Mouse (Mus musculus) embryonic facial prominence, embryonic 11.5 days (tissue): ENCODE data around the gene Gpat3. TPM values are rescaled to one million over a fixed set of nuclear protein-coding genes. Genes with fewer than 3 reads are reported as not detected.

Experiments used
- ATAC-seq: fragments of 200-750 bp; cut with Nextera tagmentation; replicated peaks from 2 replicates; pipeline ENCODE4 v1.8.0; 2017; ENCODE audit warnings: low read depth; ENCODE audit not compliant: insufficient number of reproducible peaks, low FRiP score, low TSS enrichment
- DNase-seq: peaks from one replicate; pipeline ENCODE4 v3.0.0-alpha.2; 2015; ENCODE audit warnings: low spot score
- H3K27ac ChIP-seq: fragments of 300-500 bp; sonication (generic); replicated peaks from 2 replicates; pipeline ENCODE4 v1.5.1; 2014; ENCODE audit warnings: mild to moderate bottlenecking, low read depth, low read length, control low read depth
- H3K27me3 ChIP-seq: fragments of 300-500 bp; sonication (generic); 2 replicates; pipeline ENCODE4 v1.6.1; 2014; ENCODE audit warnings: mild to moderate bottlenecking, low read length, moderate library complexity, mixed read lengths; ENCODE audit not compliant: control insufficient read depth, insufficient read depth
- H3K36me3 ChIP-seq: fragments of 300-500 bp; sonication (generic); replicated peaks from 2 replicates; pipeline ENCODE4 v1.6.1; 2014; ENCODE audit warnings: low read depth, mild to moderate bottlenecking, low read length, moderate library complexity, mixed read lengths; ENCODE audit not compliant: control insufficient read depth, insufficient read depth
- H3K4me1 ChIP-seq: fragments of 300-500 bp; sonication (generic); 2 replicates; pipeline ENCODE4 v1.6.1; 2014; ENCODE audit warnings: low read length, mixed read lengths; ENCODE audit not compliant: control insufficient read depth, insufficient read depth
- H3K4me2 ChIP-seq: fragments of 300-500 bp; sonication (generic); 2 replicates; pipeline ENCODE4 v1.6.1; 2014; ENCODE audit warnings: low read depth, mild to moderate bottlenecking, control low read depth, low read length, moderate library complexity
- H3K4me3 ChIP-seq: fragments of 300-500 bp; sonication (generic); 2 replicates; pipeline ENCODE4 v1.5.1; 2014; ENCODE audit warnings: low read depth, low read length, control low read depth
- H3K9ac ChIP-seq: fragments of 300-500 bp; sonication (generic); replicated peaks from 2 replicates; pipeline ENCODE4 v1.6.1; 2014; ENCODE audit warnings: mild to moderate bottlenecking, control low read depth, low read length
- H3K9me3 ChIP-seq: fragments of 300-500 bp; sonication (generic); replicated peaks from 2 replicates; pipeline ENCODE4 v1.6.1; 2016; ENCODE audit warnings: mild to moderate bottlenecking, low read length, inconsistent platforms, mixed read lengths; ENCODE audit not compliant: control insufficient read depth
- WGBS: fragments of 180-500 bp; shearing (Covaris S2); extraction: QIAGEN DNeasy Blood & Tissue Kit; methylation state at CpG from one replicate; pipeline ENCODE4 v1.1.7; 2014; 5-methylcytosine and 5-hydroxymethylcytosine counted together
- polyA plus RNA-seq: library from polyadenylated mRNA; unstranded; fragments of >200 nt; fragmentation: Nextera tagmentation; extraction: Ambion mirVana; gene quantifications from 2 replicates; pipeline ENCODE4 v1.2.1, GENCODE M21; 2014

Gene Gpat3
- polyA plus RNA-seq, 1 experiment from 2014 or later = 0.46 TPM

- Histone ChIP-seq H3K9me3 (no peaks in the 10 kb centered on the region), H3K4me2 (no peak overlapping the region), H3K27me3 (no peaks in the 10 kb centered on the region), H3K4me3 (no peak overlapping the region), H3K27ac (no peak overlapping the region), H3K36me3 (no peaks in the 10 kb centered on the region), H3K9ac (no peak overlapping the region), H3K4me1 (no peaks in the 10 kb centered on the region)
- WGBS = 64% methylated on average over 2 of the region's 2 CpGs
- DNase-seq (no peak), ATAC-seq (no peak)
Measured at GRCm38 (mm10) chr5:100863091-100863490, 17.6 kb downstream of the Gpat3 start.

GRCm38 (mm10) chr5:100864438-100864837, 18.9 kb downstream of the Gpat3 start:
- Histone ChIP-seq H3K36me3 (no peaks in the 10 kb centered on the region), H3K4me1 (no peaks in the 10 kb centered on the region), H3K9me3 (no peaks in the 10 kb centered on the region), H3K4me2 (no peak overlapping the region), H3K27ac (no peak overlapping the region), H3K27me3 (no peaks in the 10 kb centered on the region), H3K4me3 (no peak overlapping the region), H3K9ac (no peak overlapping the region)
- DNase-seq (no peak), ATAC-seq (no peak)
- 90% methylated on average over 6 of the region's 6 CpGs for WGBS

- 88% methylated on average over 2 of the region's 2 CpGs for WGBS
- Histone ChIP-seq H3K36me3 (no peaks in the 10 kb centered on the region), H3K27me3 (no peaks in the 10 kb centered on the region), H3K4me3 (no peak overlapping the region), H3K4me2 (no peak overlapping the region), H3K9me3 (no peaks in the 10 kb centered on the region), H3K4me1 (no peaks in the 10 kb centered on the region), H3K27ac (no peak overlapping the region), H3K9ac (no peak overlapping the region)
- no peak for ATAC-seq
- DNase-seq = no peak
Measured at GRCm38 (mm10) chr5:100866183-100866582, 20.7 kb downstream of the Gpat3 start.

GRCm38 (mm10) chr5:100869197-100869895, 23.8 kb downstream of the Gpat3 start:
- Histone ChIP-seq H3K36me3 (no peaks in the 10 kb centered on the region), H3K27me3 (no peaks in the 10 kb centered on the region), H3K9ac (no peak overlapping the region), H3K4me2 (no peak overlapping the region), H3K9me3 (no peaks in the 10 kb centered on the region), H3K4me1 (no peaks in the 10 kb centered on the region), H3K4me3 (no peak overlapping the region), H3K27ac (no peak overlapping the region)
- ATAC-seq = no peak
- DNase-seq = no peak
- WGBS = 65% methylated on average over 4 of the region's 4 CpGs

DNA sequence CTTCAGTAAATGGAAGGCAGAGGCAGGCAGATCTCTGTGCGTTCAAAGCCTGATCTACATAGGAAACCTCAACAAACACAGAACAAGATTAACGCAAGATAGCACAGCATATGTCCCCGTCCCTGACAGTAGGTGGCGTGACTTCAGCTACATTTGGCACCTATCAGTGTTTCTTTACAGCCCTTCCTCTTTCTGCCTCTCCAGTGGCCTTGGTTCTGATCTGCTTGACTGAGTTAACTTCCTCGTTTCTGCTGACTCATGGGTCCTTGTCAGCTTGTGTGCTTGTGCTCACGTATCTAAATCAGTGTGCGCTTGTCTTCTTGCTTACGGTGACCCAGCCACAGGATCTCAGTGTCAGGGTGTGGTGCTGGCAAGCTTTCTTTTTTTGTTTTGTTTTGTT, 26.5 kb downstream of the Gpat3 start:
- Histone ChIP-seq H3K9me3 (no peaks in the 10 kb centered on the region), H3K4me2 (no peak overlapping the region), H3K27me3 (no peaks in the 10 kb centered on the region), H3K4me3 (no peak overlapping the region), H3K27ac (no peak overlapping the region), H3K9ac (no peak overlapping the region), H3K36me3 (no peaks in the 10 kb centered on the region), H3K4me1 (no peaks in the 10 kb centered on the region)
- ATAC-seq (no peak), DNase-seq (no peak)
- 87% methylated on average over 8 of the region's 8 CpGs for whole genome bisulfite sequencing

DNA sequence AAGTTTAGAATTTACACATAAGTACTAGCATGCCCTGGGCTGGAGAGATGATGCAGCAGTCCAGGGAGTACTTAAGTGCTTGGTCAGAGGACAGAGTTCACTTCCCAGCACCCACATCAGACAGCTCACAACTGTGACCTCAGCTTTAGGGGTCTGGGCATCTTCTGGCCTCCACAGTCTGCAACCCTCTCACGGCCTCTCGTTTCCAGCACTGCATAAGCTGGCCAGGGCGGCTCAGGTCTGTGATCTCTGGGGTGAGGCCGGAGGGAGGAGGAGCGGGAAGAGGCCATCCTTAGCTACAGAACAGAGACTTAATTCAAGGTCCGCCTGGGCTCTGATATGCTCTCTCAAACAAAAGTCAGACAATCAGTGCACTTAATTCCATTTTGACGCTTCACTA, 29.2 kb downstream of the Gpat3 start:
- no peak overlapping the region for H3K4me2 ChIP-seq
- ATAC-seq = no peak
- no peaks in the 10 kb centered on the region for H3K4me1 ChIP-seq

GRCm38 (mm10) chr5:100875180-100875579, 29.7 kb downstream of the Gpat3 start:
- no peak for ATAC-seq
- H3K36me3 ChIP-seq = no peaks in the 10 kb centered on the region
- H3K4me3 ChIP-seq = no peak overlapping the region
- no peak for DNase-seq
- WGBS = 81% methylated on average over 10 of the region's 10 CpGs
- H3K4me1 ChIP-seq = no peaks in the 10 kb centered on the region
- no peaks in the 10 kb centered on the region for H3K9me3 ChIP-seq
- no peak overlapping the region for H3K4me2 ChIP-seq
- no peak overlapping the region for H3K9ac ChIP-seq
- H3K27ac ChIP-seq = no peak overlapping the region
- no peaks in the 10 kb centered on the region for H3K27me3 ChIP-seq

More for the DNA sequence above, 29.2 kb downstream of the Gpat3 start:
- Histone ChIP-seq H3K27ac (no peak overlapping the region), H3K27me3 (no peaks in the 10 kb centered on the region), H3K9ac (no peak overlapping the region), H3K9me3 (no peaks in the 10 kb centered on the region), H3K4me3 (no peak overlapping the region), H3K36me3 (no peaks in the 10 kb centered on the region)
- DNase-seq = no peak
- 60% methylated on average over 7 of the region's 7 CpGs for WGBS

GRCm38 (mm10) chr5:100877021-100877420, 31.5 kb downstream of the Gpat3 start:
- no peak overlapping the region for H3K4me2 ChIP-seq
- ATAC-seq = no peak
- no peaks in the 10 kb centered on the region for H3K36me3 ChIP-seq
- no peak overlapping the region for H3K9ac ChIP-seq
- H3K4me1 ChIP-seq = no peaks in the 10 kb centered on the region
- H3K9me3 ChIP-seq = no peaks in the 10 kb centered on the region
- no peak for DNase-seq
- no peak overlapping the region for H3K27ac ChIP-seq
- H3K27me3 ChIP-seq = no peaks in the 10 kb centered on the region
- no peak overlapping the region for H3K4me3 ChIP-seq
